In the genomic region with DNA sequence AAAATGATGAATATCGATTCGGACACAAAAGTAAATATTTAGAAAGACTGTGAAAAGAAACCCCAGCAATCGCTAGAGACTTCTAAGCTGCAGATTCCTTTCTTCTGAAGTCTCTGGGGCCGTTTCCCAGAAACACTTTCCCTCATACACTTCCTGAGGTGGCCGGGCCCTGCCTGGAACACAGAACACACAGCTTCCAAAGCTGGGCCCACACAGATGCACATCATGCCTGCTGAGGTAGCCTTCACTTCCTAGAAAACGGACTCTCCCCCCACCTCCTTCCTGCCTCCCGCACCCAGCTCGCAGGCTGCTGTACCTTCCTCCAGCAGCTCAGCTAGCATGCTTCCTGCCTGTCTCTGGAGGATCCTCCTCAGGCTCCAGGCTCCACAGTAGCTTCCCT, we compare ENCODE assay signal across 9 mouse cellular contexts. TPM values are rescaled to one million over a fixed set of nuclear protein-coding genes. Genes with fewer than 3 reads are reported as not detected.
A peak's percentile ranks its signal among the peaks of the same experiment; 100 is the strongest.
DNase-seq lines count a peak whose midpoint lies in the region; ATAC-seq and TF ChIP-seq lines count a peak whose summit lies in the region.
"Had no signal": no experiment of that assay in that cellular context is flagged by ENCODE, and none has a peak within 500 bp of the region (broad histone marks: within the 10 kb centered on the region; RNA-seq: fewer than 3 reads in every experiment).

No protein-coding gene starts in this region.

- H3K27me3 ChIP-seq in kidney, adult 2 months (replicated peaks; ENCODE audit: control insufficient read depth, insufficient read depth, low read length), result no peaks in the 10 kb centered on the region
- no peaks in the 10 kb centered on the region for H3K27me3 ChIP-seq in embryonic facial prominence, embryonic 12.5 days
- H3K27me3 ChIP-seq in kidney, embryonic 16.5 days (ENCODE audit: insufficient read depth, low read length), result no peaks in the 10 kb centered on the region
- no peaks in the 10 kb centered on the region for H3K27me3 ChIP-seq in cerebellum, adult 2 months (ENCODE audit: control insufficient read depth, insufficient read depth, low read length)

- H3K27ac ChIP-seq in kidney, adult 2 months (ENCODE audit: insufficient read depth, low read depth, low read length), result no peak overlapping the region
- H3K27ac ChIP-seq in embryonic facial prominence, embryonic 12.5 days, result peak overlapping the region; percentile 65
- peak overlapping the region; percentile 62 for H3K27ac ChIP-seq in kidney, embryonic 16.5 days (ENCODE audit: low read length)
- no peak overlapping the region for H3K27ac ChIP-seq in cerebellum, adult 2 months (ENCODE audit: insufficient read depth, low read length)

- ATAC-seq in embryonic facial prominence, embryonic 12.5 days (ENCODE audit: insufficient number of reproducible peaks, insufficient read depth, low FRiP score, low TSS enrichment), result peak; percentile 24; the same call in 1 of the 2 replicates
- ATAC-seq in kidney, embryonic 16.5 days (ENCODE audit: low FRiP score, low TSS enrichment), result no peak
- ATAC-seq: forebrain, embryonic 16.5 days had no signal

- H3K4me1 ChIP-seq in kidney, adult 2 months (ENCODE audit: control insufficient read depth, insufficient read depth, low read length), result peaks cover 9% of the 10 kb centered on the region; the same call in 1 of the 2 replicates
- peaks cover 26% of the 10 kb centered on the region for H3K4me1 ChIP-seq in embryonic facial prominence, embryonic 12.5 days
- peaks cover 39% of the 10 kb centered on the region for H3K4me1 ChIP-seq in kidney, embryonic 16.5 days (ENCODE audit: insufficient read depth, low read length)
- no peaks in the 10 kb centered on the region for H3K4me1 ChIP-seq in cerebellum, adult 2 months (ENCODE audit: control insufficient read depth, insufficient read depth, low read length)

- H3K36me3 ChIP-seq in kidney, adult 2 months (ENCODE audit: control insufficient read depth, insufficient read depth, low read length), result no peaks in the 10 kb centered on the region
- no peaks in the 10 kb centered on the region for H3K36me3 ChIP-seq in embryonic facial prominence, embryonic 12.5 days
- no peaks in the 10 kb centered on the region for H3K36me3 ChIP-seq in kidney, embryonic 16.5 days (ENCODE audit: insufficient read depth, low read length)

- no peak overlapping the region for H3K4me2 ChIP-seq in embryonic facial prominence, embryonic 12.5 days (replicated peaks)
- no peak overlapping the region for H3K4me2 ChIP-seq in kidney, embryonic 16.5 days (replicated peaks; ENCODE audit: low read depth, low read length)

- TF ChIP-seq POLR2A in kidney, adult 2 months (IDR thresholded peaks at IDR 0.05; ENCODE audit: low read depth, low read length), result no peak
- no peak for TF ChIP-seq POLR2A in cerebellum, adult 2 months (IDR thresholded peaks at IDR 0.05; ENCODE audit: borderline replicate concordance, insufficient read depth, low read length)

- peak; percentile 48 for DNase-seq in kidney, adult 2 months
- DNase-seq in kidney, adult 11 months, result no peak
- DNase-seq in lung, postnatal 4 days, result peak; percentile 46 to 68
- no peak for DNase-seq in cerebellum, adult 2 months
- DNase-seq in left cerebral cortex, adult 8-10 months (ENCODE audit: low spot score in 2 of 2), result no peak
- DNase-seq in urinary bladder, postnatal 14 days (ENCODE audit: low spot score), result no peak

- 46% methylated on average over 8 of the region's 8 CpGs for WGBS in kidney, adult 2 months
- 28% methylated on average over 8 of the region's 8 CpGs for WGBS in embryonic facial prominence, embryonic 12.5 days
- WGBS in kidney, embryonic 16.5 days, result 33% methylated on average over 8 of the region's 8 CpGs
- 81% methylated on average over 8 of the region's 8 CpGs for WGBS in cerebellum, adult 2 months

- no peak for TF ChIP-seq CTCF in kidney, adult 2 months (conservative IDR thresholded peaks at IDR 0.05; ENCODE audit: insufficient read depth, insufficient read length, low read depth, low read length)
- no peak for TF ChIP-seq CTCF in cerebellum, adult 2 months (IDR thresholded peaks at IDR 0.05; ENCODE audit: borderline replicate concordance, insufficient read depth, low read depth, low read length)

- H3K9ac ChIP-seq in embryonic facial prominence, embryonic 12.5 days, result no peak overlapping the region
- no peak overlapping the region for H3K9ac ChIP-seq in kidney, embryonic 16.5 days (replicated peaks; ENCODE audit: low read length)

- H3K4me3 ChIP-seq in kidney, adult 2 months (ENCODE audit: insufficient read depth, low read depth, low read length), result no peak overlapping the region
- no peak overlapping the region for H3K4me3 ChIP-seq in embryonic facial prominence, embryonic 12.5 days
- H3K4me3 ChIP-seq in kidney, embryonic 16.5 days (ENCODE audit: low read length), result no peak overlapping the region
- no peak overlapping the region for H3K4me3 ChIP-seq in cerebellum, adult 2 months (replicated peaks; ENCODE audit: insufficient read depth, low read depth, low read length)

- no peaks in the 10 kb centered on the region for H3K9me3 ChIP-seq in embryonic facial prominence, embryonic 12.5 days
- no peaks in the 10 kb centered on the region for H3K9me3 ChIP-seq in kidney, embryonic 16.5 days (ENCODE audit: low read length)

RNA-seq across cellular contexts. Expression of a gene that starts 36.7 kb away (rescaled TPM):
- polyA plus RNA-seq in kidney, adult 2 months (2012; rRNA removed), result 217 and 221 TPM in 2 replicates
- 7.7 and 9.0 TPM in 2 replicates for polyA plus RNA-seq in embryonic facial prominence, embryonic 12.5 days (2016; fragmentation: Nextera tagmentation; extraction: Ambion mirVana)
- 41.6 and 48.3 TPM in 2 replicates for polyA plus RNA-seq in kidney, embryonic 16.5 days (2015; fragmentation: Nextera tagmentation; extraction: Ambion mirVana)
- 7.8 TPM in 2 replicates for polyA plus RNA-seq in cerebellum, adult 2 months (2012; rRNA removed)
- 10 to 100 TPM in 3 of 4 experiments, 1 to 10 TPM in 1; 9.3 to 13.7 (median 10.1) TPM for total RNA-seq in left cerebral cortex, adult 8-10 months (2022)

Comparison
In these comparisons a context has a peak if more than half of its experiments do, and no peak if none do; other contexts are left out.
1. DNase-seq: peak in kidney, adult 2 months (single experiment) and lung, postnatal 4 days (2 of 2); none in kidney, adult 11 months (single experiment), cerebellum, adult 2 months (0 of 2), left cerebral cortex, adult 8-10 months (0 of 2) and urinary bladder, postnatal 14 days (single experiment).
2. H3K27ac ChIP-seq: peak in embryonic facial prominence, embryonic 12.5 days (single experiment) and kidney, embryonic 16.5 days (single experiment); none in kidney, adult 2 months (single experiment) and cerebellum, adult 2 months (single experiment).